Mouse (Mus musculus): ENCODE results near the gene Ppil4. TPM values are rescaled to one million over a fixed set of nuclear protein-coding genes. Genes with fewer than 3 reads are reported as not detected.

Gene Ppil4
- polyA plus RNA-seq, 1 experiment from 2014 or later: 38.8 TPM

DNA sequence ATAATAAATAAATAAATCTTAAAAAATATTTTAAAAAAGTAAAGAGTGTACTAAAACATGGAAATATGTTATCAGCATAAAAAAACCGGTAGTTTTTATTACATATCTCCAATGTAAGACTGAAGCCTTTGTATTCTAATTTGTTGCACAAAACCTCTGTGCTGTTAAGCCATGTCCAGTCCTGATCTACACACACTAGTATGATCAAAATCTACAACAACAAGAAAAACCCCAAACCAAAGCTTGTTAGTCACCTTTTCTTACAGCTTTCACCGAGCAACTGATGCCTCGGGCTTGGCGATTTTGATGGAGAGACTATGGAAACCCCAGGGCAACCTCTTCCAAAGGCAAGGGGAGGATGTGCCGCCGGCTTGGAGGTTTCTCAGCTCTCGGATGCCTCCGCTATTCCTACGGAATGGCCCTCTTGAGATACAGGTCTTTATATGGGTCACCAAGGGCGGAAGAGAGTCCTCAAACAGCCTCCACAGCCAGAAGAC, 389 bp upstream of the Ppil4 start:
- no peaks in the 10 kb centered on the region for H3K9me3 ChIP-seq
- peak overlapping the region; percentile 93 for H3K27ac ChIP-seq
- H3K36me3 ChIP-seq: peaks cover 33% of the 10 kb centered on the region
- H3K4me3 ChIP-seq: peak overlapping the region; percentile 79
- DNase-seq (ENCODE audit: low spot score): no peak
- no peaks in the 10 kb centered on the region for H3K27me3 ChIP-seq (ENCODE audit: insufficient read depth, poor library complexity, severe bottlenecking)
- H3K4me1 ChIP-seq: peaks cover 9% of the 10 kb centered on the region
- WGBS: under 1% methylated on average over 10 of the region's 10 CpGs

DNA sequence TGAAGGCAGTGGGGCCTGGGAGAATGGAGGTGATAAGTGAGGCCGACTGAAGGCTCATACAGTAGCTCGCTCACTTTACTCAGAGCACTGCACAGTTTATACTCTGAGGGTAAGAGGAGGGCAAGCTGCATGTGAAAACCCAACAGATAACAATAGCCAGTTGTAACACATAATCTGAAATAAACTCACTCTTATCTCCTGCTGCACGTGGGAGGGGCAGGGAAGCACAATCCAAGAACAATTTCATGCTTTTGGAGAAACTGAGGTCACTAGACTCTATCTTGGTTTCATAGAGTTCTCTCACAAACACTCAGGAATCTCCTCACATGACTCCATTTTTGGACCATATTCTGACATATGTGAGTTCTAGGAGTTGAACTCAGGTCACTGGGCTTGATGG, 8.6 kb downstream of the Ppil4 start:
- 82% methylated on average over 3 of the region's 3 CpGs for WGBS
- DNase-seq (ENCODE audit: low spot score): no peak
- Histone ChIP-seq H3K27ac (no peak overlapping the region), H3K36me3 (peaks cover 94% of the 10 kb centered on the region), H3K27me3 (ENCODE audit: insufficient read depth, poor library complexity, severe bottlenecking) (no peaks in the 10 kb centered on the region), H3K4me1 (no peaks in the 10 kb centered on the region), H3K9me3 (no peaks in the 10 kb centered on the region), H3K4me3 (no peak overlapping the region)

DNA sequence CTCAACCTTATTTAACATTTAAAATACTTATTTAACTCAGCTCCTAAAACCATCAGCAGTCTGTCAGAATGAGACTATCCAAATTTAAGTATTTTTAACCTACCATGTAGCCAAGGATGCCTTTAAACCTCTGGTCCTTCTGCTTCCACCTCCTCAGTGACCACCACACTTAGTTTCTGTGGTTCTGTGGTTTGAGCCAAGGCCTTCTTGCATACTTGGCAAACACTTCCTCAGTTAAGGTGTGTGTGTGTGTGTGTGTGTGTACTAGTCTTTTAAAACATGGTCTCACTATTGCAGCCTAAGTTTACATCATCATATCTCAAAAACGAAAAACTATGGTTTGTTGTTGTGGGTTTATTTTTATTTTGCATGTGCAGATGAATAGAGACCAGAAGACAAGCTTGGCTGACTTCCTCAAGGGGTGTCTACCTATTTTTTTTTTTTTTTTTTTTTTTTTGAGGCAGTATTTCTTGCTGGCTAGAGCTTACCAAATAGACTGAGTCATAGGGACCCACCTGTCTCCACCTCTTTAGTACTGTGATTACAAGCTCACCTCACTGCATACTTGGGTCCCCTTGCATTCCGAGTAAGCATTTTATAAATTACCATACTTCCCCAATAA, 9.9 kb downstream of the Ppil4 start:
- WGBS: 92% methylated on average over 2 of the region's 2 CpGs
- no peaks in the 10 kb centered on the region for H3K27me3 ChIP-seq (ENCODE audit: insufficient read depth, poor library complexity, severe bottlenecking)
- H3K4me3 ChIP-seq: no peak overlapping the region
- no peaks in the 10 kb centered on the region for H3K4me1 ChIP-seq
- no peak for DNase-seq (ENCODE audit: low spot score)
- no peaks in the 10 kb centered on the region for H3K9me3 ChIP-seq
- H3K27ac ChIP-seq: no peak overlapping the region
- peaks cover 90% of the 10 kb centered on the region for H3K36me3 ChIP-seq

DNA sequence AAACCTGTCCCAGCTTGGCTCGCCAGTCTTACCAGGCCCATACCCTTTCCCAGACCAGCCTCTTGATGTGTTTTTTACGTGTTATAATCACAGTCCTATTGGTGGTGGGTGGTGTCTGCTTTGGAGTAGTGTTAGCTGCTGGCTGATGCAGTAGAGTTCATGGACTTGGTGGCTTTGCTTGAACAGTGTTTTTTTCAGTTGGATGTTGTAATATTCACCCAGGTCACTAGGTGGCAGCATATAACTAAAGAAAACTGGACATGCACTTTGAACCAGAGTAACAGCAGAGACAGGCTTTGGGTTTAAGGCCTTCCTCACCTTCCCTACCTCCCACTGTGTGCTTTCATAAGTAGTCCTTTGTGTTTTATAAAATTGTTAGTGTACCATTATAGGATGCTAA, 17.2 kb downstream of the Ppil4 start:
- 51% methylated on average over 2 of the region's 2 CpGs for WGBS
- H3K4me1 ChIP-seq: no peaks in the 10 kb centered on the region
- peaks cover 67% of the 10 kb centered on the region for H3K36me3 ChIP-seq
- no peak for DNase-seq (ENCODE audit: low spot score)
- H3K4me3 ChIP-seq: no peak overlapping the region
- no peaks in the 10 kb centered on the region for H3K27me3 ChIP-seq (ENCODE audit: insufficient read depth, poor library complexity, severe bottlenecking)
- no peak overlapping the region for H3K27ac ChIP-seq
- H3K9me3 ChIP-seq: no peaks in the 10 kb centered on the region

DNA sequence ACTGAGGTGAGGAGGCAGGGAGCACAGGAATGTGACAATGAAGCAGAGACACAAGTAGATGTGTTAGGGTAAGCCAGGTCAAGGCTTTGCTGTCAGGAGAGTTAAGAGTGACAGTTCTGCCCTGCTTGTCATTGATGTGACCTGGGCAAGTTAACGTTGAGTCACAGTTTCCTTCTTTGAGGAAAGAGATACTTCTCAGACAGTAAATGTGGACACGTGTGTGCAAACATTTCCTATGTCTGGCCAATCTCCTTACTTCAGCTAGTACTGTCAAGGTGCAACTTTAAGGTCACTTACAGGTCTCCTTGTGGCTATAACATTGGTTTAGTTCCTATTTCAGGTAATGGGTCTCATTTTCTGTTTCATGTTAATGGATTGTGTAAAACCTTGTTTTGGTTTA, 23.8 kb downstream of the Ppil4 start:
- H3K4me3 ChIP-seq: no peak overlapping the region
- H3K27ac ChIP-seq: no peak overlapping the region
- WGBS: 57% methylated on average over 2 of the region's 2 CpGs
- peaks cover 59% of the 10 kb centered on the region for H3K36me3 ChIP-seq
- no peaks in the 10 kb centered on the region for H3K27me3 ChIP-seq (ENCODE audit: insufficient read depth, poor library complexity, severe bottlenecking)
- no peaks in the 10 kb centered on the region for H3K4me1 ChIP-seq
- DNase-seq (ENCODE audit: low spot score): no peak
- H3K9me3 ChIP-seq: no peaks in the 10 kb centered on the region

DNA sequence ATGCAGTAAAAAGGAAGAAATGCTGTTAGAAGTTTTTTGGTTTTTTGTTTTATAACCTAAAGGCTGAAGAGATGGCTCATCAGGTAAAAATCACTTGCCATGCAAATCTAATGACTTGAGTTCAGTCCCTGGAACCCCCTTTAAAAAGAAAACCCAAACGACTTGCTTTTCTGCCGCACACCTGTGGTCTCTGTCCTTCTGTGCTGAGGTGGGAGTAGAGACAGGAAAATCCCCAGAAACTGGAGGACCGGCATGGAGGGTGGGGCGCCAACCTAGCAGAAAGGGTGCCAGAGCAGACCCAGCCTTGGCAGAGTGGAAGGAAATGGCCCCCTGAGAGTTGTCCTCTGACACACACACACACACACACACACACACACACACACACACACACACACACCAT, 26.0 kb downstream of the Ppil4 start:
- no peak for DNase-seq (ENCODE audit: low spot score)
- no peak overlapping the region for H3K4me3 ChIP-seq
- no peaks in the 10 kb centered on the region for H3K9me3 ChIP-seq
- H3K4me1 ChIP-seq: no peaks in the 10 kb centered on the region
- H3K27me3 ChIP-seq (ENCODE audit: insufficient read depth, poor library complexity, severe bottlenecking): no peaks in the 10 kb centered on the region
- peaks cover 71% of the 10 kb centered on the region for H3K36me3 ChIP-seq
- no peak overlapping the region for H3K27ac ChIP-seq
- WGBS: 93% methylated on average over 4 of the region's 4 CpGs

DNA sequence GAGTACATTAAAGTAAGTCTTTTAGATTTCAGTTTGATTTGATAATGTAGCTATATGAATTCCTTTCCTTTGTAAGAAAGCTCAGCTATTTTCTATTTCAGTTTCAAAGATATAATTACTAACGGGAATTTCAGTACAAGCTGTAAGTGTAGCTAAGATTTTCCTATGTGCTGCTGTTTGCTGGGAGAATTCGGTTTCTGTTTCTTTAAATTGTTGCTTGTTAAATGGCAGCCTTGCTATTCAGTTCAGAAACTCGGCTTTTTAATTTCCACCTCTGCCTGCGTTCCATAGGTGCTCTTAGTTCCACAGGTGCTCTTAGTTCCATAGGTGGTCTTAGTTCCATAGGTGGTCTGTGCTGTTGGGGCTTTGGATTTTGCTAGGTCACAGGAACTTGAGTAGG, 26.5 kb downstream of the Ppil4 start:
- H3K4me1 ChIP-seq: no peaks in the 10 kb centered on the region
- DNase-seq (ENCODE audit: low spot score): no peak

DNA sequence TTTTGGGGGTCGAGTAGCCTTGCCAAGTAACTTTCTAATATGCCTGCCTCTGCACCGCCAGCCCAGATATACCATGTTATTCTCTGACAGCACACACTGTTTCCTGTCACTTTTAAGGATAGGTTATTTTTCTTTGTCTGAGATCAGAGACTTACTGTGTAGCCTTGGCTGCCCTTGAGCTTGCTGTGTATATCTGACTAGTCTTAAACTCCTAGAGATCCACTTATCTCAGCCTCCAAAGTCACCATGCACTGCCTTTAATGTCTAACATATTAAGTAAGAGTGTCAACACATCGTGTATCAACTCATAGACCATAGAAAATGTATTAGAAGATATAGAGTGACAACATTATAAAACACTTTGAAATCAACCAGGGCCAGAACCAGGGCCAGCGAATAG, 26.9 kb downstream of the Ppil4 start:
- Histone ChIP-seq H3K27ac (no peak overlapping the region), H3K9me3 (no peaks in the 10 kb centered on the region), H3K4me1 (no peaks in the 10 kb centered on the region), H3K36me3 (peaks cover 67% of the 10 kb centered on the region), H3K27me3 (ENCODE audit: insufficient read depth, poor library complexity, severe bottlenecking) (no peaks in the 10 kb centered on the region), H3K4me3 (no peak overlapping the region)
- 85% methylated on average over 4 of the region's 4 CpGs for WGBS
- no peak for DNase-seq (ENCODE audit: low spot score)

More for the DNA sequence above, 26.5 kb downstream of the Ppil4 start:
- Histone ChIP-seq H3K27ac (no peak overlapping the region), H3K27me3 (ENCODE audit: insufficient read depth, poor library complexity, severe bottlenecking) (no peaks in the 10 kb centered on the region), H3K4me3 (no peak overlapping the region), H3K9me3 (no peaks in the 10 kb centered on the region), H3K36me3 (peaks cover 72% of the 10 kb centered on the region)
- WGBS: 90% methylated on average over 4 of the region's 4 CpGs

DNA sequence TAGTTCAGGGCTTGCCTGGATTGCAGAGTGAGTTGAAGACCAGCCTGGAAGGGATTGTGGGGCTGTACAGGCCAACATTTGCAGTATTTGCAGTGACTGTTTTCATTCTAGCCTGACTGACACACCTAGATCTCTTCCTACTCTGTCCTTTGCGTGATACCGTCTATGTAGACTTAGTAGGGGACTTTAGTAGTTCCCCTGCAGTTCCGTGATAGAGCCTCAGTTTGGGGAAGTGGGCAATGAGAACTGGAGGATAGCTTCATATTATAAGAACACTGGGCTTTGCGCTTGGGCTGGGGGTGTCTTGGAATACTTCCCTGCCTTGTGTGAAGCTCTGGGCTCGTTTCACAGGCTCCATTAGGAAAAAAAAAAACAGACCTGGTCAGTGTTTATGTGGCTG, 27.5 kb downstream of the Ppil4 start:
- H3K4me1 ChIP-seq: no peaks in the 10 kb centered on the region
- no peak overlapping the region for H3K4me3 ChIP-seq
- WGBS: 92% methylated on average over 5 of the region's 5 CpGs
- H3K36me3 ChIP-seq: peaks cover 63% of the 10 kb centered on the region
- no peaks in the 10 kb centered on the region for H3K27me3 ChIP-seq (ENCODE audit: insufficient read depth, poor library complexity, severe bottlenecking)
- H3K9me3 ChIP-seq: no peaks in the 10 kb centered on the region
- no peak overlapping the region for H3K27ac ChIP-seq
- DNase-seq (ENCODE audit: low spot score): no peak

DNA sequence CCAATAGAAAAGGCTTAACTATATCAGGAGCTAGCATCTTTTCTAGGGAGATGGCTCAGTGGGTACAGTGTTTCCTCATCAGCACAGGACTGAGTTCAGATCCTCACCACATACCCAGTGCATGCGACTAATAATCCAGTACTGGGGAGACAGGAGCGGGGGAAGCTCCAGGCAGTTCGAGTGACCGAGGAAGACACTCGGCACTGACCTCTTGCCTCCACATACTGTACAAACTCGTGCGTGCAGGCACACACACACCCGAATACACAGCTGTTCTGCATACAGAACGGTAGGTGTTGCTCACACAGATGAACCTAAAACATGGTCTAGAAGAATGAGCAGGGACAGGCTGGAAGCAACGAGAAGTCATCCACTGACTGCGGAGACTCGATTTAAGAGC, 29.3 kb downstream of the Ppil4 start:
- H3K4me1 ChIP-seq: no peaks in the 10 kb centered on the region
- WGBS: 93% methylated on average over 12 of the region's 12 CpGs
- H3K9me3 ChIP-seq: no peaks in the 10 kb centered on the region
- H3K36me3 ChIP-seq: peaks cover 48% of the 10 kb centered on the region
- no peak overlapping the region for H3K4me3 ChIP-seq
- no peak overlapping the region for H3K27ac ChIP-seq
- no peaks in the 10 kb centered on the region for H3K27me3 ChIP-seq (ENCODE audit: insufficient read depth, poor library complexity, severe bottlenecking)
- no peak for DNase-seq (ENCODE audit: low spot score)

DNA sequence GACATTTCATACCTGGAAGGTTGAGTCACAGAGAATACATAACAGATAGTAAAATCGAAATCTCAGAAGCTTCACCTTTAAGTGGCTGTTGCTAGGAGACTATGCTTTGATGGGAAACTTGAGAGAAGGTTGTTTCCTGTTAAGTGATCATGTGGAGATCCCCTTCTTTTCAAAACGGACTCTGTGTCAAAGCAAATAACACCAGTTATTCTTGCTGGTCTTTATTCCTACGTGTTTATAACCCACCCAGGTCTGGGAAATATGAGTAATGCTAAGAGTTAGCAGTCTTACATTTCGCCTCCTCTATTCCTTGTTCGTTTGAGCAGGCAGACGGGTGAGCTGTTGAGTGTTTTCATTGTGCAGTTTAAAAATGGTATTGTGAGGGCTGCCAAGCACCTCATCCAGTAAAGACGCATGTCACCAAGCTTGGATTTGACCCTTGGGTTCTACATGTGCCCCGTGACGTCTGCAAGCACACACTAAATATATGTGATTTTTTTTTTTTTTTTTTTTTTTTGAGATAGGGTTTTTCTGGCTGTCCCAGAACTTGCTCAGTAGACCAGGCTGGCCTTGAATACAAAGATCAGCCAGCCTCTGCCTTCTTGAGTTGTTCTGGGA, 32.1 kb downstream of the Ppil4 start:
- Histone ChIP-seq H3K4me1 (no peaks in the 10 kb centered on the region), H3K27me3 (ENCODE audit: insufficient read depth, poor library complexity, severe bottlenecking) (no peaks in the 10 kb centered on the region), H3K36me3 (peaks cover 34% of the 10 kb centered on the region), H3K27ac (no peak overlapping the region), H3K9me3 (no peaks in the 10 kb centered on the region), H3K4me3 (no peak overlapping the region)
- 90% methylated on average over 9 of the region's 9 CpGs for WGBS
- no peak for DNase-seq (ENCODE audit: low spot score)

DNA sequence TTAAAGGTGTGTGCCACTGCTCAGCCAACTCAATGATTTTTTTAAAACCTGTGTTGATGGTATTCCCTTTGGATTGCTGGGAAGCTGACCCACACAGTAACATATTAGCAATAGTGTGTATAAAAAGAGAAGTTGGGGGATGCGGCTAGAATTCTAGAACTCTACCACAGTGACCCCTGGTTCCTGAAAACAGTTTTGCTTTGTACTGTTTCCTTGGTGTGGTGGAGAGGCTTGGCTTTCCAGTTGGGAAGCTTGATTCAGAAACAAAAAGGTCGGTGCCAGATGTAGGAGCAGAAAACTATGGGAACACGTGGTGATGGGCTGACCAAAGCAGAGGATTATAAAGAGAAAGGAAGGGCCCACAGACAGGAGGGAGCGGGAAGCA, 32.6 kb downstream of the Ppil4 start:
- no peak for DNase-seq (ENCODE audit: low spot score)
- no peaks in the 10 kb centered on the region for H3K9me3 ChIP-seq
- H3K27me3 ChIP-seq (ENCODE audit: insufficient read depth, poor library complexity, severe bottlenecking): no peaks in the 10 kb centered on the region
- no peak overlapping the region for H3K27ac ChIP-seq
- peaks cover 31% of the 10 kb centered on the region for H3K36me3 ChIP-seq
- H3K4me1 ChIP-seq: no peaks in the 10 kb centered on the region
- H3K4me3 ChIP-seq: no peak overlapping the region
- 92% methylated on average over 4 of the region's 4 CpGs for WGBS

DNA sequence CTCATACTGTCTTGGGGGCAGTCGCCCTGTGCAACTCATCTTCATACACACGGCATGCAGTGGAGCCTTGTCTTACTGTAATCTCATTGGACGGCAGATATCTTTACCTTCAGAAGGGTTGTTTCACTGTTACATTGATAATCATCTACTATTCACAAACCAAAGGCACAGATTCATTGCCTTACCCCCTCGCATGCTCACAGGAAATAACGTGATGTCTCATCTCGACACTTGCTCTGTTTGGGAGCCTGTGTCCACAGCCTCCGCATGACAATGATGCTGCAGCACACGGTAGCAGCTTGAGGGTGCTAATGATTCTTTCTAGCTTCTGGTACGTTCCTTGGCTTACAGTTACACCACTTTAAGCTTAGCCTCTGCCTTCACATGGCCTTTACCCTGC, 33.4 kb downstream of the Ppil4 start:
- WGBS: 89% methylated on average over 9 of the region's 9 CpGs
- DNase-seq (ENCODE audit: low spot score): no peak
- no peaks in the 10 kb centered on the region for H3K9me3 ChIP-seq

More for the DNA sequence above, 33.4 kb downstream of the Ppil4 start:
- Histone ChIP-seq H3K27me3 (ENCODE audit: insufficient read depth, poor library complexity, severe bottlenecking) (no peaks in the 10 kb centered on the region), H3K4me1 (no peaks in the 10 kb centered on the region), H3K27ac (no peak overlapping the region), H3K4me3 (no peak overlapping the region), H3K36me3 (peaks cover 26% of the 10 kb centered on the region)

All from heart, embryonic 10.5 days (tissue).